Mouse (Mus musculus) neural tube, embryonic 10.5 days (tissue): Measurements from ENCODE around the gene Unc13a.
A peak's percentile ranks its signal among the peaks of the same experiment; 100 is the strongest.

Source experiments
- DNase-seq: peaks from one replicate; pipeline ENCODE4 v3.0.0-alpha.2; 2017; ENCODE audit warnings: low spot score; ENCODE audit errors: extremely low spot score

The Unc13a gene

DNA sequence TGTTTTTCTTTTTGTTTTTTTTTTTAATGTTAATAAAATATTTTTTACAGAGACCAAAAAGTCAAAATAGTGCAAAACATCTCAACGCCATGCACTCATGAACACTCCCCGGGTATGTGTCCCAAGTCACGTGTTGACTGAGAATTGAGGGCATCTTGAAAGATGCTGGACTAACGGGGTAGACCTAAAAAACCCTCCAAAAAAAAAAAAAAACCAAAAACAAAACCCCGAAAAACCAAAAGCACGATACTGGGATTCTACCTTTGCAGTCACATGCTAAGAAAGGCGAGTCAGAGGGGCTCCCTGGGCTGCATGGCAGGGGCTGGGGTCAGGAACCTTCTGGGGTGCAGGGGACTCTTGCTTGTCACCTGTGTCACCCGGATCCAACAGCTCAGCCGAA is 44.8 kb downstream of the Unc13a start:
- DNase-seq, result no peak

DNA sequence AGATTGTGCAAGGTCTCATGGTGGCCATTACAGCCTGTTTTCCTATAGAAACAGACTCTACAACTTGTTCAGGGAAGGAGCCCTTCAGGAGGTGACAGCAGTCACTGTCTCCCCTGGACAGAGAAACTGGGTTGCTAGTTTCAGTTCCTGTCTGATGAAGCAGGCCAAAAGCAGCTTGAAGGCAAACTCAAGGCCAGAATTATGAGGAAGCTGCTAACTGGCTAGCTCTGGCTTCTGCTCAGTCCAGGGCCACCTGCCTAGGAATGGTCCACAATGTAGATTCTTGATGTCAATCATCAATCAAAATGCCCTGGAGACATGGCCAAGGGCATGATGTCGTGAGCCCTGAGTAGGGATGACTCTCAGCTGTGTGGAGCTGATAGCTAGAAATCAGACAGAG is 46.5 kb downstream of the Unc13a start:
- DNase-seq, result no peak

DNA sequence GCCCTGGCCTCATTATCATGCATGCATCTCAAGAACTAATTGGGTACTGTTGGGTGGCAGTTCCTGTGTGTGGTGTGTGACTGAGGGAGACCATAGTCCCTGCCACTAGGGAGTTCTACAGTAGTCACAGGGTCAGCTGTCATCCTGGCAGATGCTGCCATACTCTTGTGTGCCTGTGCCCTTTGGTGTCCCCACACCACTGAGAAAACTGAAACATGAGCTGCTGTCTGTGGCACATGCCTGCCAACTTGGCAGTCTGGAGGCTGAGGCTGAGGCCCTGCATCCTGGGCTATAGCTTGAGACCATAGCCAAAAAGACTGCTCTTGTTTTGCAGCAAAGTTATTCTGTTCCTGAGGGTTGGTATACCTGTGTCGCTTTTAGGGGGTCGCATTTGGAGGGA is 51.8 kb downstream of the Unc13a start:
- DNase-seq, result no peak

DNA sequence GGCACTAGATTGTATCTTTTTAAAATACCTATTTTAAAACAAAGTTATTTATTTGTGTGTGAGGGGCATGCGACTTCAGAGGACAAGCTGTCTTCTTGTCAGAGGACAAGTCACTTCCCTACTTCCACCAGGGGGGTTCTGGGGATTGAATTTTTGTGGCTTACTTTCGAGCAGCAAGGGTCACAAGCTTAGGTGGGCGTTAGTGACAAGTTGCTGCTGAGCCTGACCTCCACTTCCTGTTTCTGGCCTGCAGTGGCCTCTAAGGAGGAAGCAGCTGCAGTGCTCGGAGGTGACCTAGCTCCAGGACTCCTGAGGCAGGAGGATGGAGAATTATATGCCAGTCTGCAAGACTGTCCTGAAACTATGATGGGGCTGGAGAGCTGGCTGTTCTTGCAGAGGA is 58.1 kb downstream of the Unc13a start:
- no peak for DNase-seq

DNA sequence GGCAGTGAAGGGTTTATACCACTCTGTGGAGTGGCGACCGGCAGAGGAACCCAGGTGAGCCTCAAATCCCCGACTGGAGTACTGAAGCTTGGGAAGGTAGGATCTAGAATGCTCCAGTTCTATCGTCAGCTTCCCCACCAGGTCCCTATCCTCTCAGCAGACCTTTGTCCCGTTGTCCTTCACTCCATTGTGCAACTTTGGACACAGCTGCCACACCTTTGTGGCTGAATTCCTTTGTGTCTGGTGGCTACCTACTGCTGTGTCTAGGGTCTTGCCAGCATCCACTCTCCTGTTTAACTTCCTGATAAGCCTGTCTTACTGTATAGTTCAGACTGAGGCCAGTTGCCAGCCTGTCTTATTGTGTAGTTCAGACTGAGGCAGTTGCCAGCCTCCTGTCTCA is 59.4 kb downstream of the Unc13a start:
- DNase-seq, result no peak

DNA sequence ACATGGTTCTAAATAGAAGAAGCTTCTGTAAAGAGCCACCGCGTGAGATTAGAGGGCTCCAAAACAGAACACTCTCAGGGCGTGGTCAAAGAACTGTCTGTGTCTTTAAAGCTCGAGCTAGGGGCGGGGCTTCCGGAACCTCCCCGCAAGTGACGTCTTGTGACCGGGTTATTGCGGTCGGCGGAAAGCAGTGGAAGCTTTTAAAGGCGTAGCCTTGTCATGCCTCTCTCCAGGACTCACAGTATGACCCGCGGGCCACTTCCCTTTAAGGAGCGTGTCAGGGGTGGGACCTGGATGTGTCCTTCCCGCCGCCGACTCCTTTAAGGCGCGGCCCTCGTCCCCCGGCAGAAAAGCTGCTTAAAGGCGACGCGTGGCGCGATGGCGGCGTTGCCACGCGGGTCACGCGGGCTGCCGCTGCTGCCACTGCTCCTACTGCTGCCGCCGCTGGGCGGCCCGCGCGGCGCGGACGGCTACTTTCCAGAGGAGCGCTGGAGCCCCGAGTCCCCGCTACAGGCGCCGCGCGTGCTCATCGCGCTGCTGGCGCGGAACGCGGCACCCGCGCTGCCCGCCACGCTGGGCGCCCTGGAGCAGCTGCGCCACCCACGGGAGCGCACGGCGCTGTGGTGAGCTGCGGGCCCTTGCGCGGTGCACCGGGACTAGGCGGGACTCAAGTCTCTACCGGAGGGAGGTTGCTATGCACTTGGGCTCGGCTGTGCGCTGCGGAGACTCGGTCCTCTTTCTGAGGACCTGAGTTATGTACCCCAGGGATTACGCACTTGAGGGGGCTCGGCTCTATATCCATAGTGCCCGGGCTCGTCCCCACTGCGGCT is 60.5 kb downstream of the Unc13a start, which contains the start of gene Colgalt1:
Colgalt1 (plus strand) TSS at position 177 of the 830 bp plus-strand sequence.
- DNase-seq, result peak; percentile 96

DNA sequence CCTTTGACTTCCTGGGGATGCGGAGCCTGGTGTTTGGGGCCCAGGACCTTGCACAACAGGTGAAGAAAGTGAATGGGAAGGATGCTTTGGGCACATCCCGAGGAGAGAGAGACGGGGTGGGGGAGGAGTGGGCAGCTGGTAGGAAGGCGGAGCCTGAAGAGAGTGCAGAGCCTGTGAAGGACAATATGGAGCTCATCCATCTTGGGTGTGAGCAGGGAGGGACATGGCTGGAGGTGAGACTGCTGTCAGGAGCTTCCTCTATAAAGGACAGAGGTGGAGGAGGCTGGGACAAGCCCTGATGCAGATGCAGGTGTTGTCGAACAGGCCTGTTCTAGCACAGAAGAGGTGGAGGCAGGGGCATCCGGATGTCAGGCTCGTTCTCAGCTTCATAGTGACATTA is 67.5 kb downstream of the Unc13a start:
- no peak for DNase-seq

DNA sequence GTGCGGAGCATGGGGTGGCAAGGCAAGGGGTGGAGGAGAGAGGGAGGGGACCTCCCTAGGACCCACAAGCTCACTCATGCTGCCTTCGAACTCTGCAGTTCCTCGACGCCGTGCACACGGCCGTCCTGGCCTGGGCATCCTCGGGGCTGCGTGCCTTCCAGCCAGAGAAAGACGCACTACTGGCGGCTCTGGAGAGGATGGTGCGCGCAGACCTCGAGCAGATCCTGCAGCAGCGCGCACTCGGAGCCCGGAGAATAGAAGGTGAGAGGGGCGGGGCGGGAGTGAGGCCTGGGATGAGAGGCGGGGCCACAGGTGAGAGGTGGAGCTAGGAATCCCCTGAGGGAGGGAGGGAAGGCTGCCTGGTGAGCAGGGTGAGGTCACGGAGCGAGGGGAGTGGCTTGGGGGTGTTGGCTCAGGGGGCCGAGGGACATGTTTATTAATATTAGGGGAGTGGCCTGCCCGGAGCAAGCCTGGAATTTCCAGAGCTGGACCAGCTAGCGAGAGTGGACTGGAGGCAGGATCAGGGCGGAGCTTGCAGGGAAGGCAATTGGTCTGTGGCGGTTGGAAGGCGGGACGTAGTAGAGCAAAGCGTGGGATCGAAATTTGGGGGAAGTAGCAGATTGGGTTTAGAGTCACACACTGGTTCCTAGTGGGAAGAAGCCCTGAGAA is 68.8 kb downstream of the Unc13a start:
- DNase-seq, result peak; percentile 67

DNA sequence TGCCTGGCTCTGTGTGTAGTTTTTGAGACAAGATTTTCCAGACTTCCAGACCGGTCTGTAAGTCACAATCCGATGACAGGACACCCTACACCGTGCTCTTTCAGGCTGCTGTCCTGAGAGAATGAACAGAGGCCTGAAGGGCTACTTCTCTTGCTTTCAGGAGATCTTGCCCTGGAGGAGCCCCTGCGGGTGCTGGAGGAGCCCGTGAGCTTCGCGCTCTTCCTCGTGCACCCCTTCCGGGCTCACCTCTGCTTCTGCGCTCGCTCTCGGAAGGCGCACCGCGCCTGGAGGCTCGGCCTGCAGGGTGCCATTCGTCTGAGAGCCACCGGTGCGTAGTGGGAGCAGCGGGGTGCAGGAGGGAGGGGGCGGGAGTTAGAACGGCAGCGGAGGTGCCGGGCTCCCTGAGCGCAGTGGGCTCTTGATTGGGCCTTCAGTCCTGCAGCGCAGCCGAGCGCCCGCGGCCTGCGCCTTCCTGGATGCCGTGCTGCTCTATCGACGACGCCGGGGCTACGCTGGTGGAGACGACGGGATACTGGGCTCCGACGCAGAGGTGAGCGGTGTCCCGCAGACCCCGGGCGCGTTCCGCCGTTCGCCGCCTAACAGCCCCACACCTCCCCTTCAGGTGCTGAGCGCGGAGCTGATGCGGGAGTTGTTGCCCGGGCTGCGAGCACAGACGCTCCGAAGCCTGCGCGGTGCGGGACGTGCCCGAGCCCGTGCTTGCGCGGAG is 69.5 kb downstream of the Unc13a start:
- DNase-seq, result peak; percentile 54

DNA sequence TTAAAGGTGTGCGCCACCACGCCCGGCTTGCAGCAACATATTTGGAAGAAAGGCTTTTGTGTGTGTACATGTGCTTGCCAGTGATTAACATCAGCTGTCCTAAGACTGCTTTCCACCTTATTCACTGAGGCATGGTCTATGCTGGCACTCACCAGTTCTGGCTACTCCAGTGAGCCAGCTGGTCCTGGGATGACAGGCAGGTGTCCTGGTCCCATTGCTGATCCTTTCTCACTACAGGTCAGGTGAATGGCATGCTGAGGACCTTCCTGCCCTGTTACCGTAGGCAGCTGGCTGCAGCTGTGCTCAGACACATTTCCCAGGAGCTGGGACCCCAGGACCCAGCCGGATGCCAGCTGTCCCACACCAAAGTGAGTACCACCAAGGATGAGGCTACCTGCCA is 72.7 kb downstream of the Unc13a start:
- no peak for DNase-seq

DNA sequence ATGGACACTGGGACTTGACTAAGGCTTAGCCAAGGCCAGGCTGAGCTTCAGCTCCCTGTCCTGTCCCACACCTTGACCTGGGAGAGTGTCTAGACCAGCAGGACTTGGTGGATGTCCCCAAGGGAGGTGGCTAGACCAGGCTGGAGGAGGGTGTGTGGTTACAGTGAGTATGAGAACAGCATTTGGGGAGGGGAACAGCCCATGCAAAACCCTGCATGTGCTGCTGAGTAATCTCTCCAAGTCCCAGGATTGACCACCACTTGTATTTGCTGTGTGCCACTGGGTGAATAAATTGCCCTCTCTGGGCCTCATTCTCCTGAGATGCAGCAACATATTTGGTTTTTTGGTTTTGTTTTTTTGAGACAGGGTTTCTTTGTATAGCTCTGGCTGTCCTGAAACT is 73.2 kb downstream of the Unc13a start:
- DNase-seq, result no peak

DNA sequence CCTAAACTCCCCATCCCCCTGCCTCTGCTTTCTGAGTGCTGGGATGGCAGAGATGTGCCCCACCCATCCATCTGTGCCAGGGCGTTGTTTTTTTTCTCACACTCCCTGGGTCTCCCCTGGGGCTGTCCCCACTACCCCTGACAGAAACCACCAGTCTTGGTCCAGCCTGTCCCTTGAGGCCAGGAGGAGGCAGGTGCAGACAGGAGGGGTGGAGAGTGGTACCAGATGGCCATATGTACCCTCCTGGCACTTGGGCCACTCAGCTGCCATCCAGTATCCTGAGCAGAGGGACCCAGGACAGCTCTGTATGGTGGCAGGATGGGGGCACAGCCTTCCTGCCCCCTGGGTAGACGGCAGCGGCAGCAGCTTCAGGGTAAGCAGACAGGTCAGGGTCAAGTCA is 74.1 kb downstream of the Unc13a start, which contains the start of gene Fam129c:
Fam129c (plus strand) TSS at position 198 of the 400 bp plus-strand sequence.
- no peak for DNase-seq

DNA sequence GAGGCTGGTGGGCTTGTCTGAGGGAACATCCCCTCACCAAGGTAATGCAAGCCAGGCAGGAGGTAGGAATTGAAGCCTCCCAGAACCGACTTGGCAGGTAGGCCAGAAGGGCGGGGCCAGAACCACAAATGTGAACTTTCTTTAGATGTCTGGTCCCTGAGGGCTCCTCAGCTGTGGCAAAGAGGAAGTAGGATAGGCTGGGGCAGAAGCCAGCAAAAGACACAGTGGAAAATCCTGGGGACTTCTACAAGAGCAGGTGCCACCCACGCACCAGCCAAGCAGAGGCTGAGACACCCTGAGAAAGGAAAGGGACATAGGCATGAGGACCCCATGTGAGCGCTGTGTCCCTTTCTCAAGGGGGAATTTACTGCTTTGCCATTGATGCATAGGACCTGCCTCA is 74.8 kb downstream of the Unc13a start:
- no peak for DNase-seq

DNA sequence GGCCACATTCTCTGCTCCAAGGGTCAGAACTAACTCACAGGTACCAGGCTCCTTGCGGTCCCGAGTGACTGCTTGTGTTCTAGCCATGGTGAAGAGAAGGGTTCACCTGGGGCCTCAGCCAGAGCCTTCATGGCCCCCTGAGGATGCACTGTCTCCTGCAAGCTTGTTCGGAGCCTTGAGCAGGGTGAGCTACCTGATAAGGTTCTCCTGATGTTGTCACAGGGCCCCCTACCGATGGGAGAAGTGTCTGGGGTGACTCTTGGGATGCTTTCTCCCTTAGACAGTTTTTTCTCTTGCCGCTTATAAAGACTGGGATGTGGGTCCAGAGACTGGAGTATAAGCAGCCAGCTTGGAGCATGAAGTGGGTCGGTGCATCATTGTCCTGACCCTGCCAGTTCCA is 75.2 kb downstream of the Unc13a start:
- no peak for DNase-seq

DNA sequence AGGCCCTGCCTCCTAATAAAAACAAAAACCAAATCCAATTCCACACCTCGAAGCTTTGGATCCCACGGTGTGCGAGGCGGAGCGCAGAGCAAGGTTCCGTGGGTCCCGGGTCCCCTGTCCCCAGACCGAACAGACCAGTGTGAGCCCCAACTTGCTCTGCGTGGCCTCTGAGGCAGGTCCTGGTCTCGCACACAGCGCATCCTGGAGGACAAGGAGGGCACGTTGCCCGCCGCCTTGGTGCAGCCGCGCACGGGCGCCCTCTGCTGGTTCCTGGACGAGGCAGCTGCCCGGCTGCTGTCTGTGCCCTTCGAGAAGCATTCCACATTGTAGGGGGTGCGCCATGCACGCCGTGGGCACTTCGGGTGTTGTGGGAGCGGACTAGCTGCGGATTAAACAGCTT is 75.7 kb downstream of the Unc13a start:
- DNase-seq, result peak; percentile 89

DNA sequence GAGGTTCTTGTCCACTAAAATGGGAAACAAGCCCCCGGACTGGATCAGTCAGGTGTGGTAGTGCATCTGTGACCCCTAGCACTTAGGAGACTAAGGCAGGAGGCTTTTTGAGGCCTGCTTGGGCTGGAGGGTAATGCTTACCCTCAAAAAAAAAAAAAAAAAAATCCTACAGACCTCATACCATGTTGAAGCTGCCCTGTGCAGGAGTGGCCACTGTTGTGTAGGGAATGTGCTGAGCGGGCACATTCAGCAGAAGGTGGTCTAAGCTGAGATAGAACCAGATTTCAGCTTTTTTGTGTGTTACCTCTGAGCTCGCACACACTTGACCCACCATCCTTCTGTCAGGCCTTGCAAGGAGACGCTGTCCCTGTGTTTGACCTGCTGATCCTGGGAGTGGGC is 77.2 kb downstream of the Unc13a start:
- no peak for DNase-seq

DNA sequence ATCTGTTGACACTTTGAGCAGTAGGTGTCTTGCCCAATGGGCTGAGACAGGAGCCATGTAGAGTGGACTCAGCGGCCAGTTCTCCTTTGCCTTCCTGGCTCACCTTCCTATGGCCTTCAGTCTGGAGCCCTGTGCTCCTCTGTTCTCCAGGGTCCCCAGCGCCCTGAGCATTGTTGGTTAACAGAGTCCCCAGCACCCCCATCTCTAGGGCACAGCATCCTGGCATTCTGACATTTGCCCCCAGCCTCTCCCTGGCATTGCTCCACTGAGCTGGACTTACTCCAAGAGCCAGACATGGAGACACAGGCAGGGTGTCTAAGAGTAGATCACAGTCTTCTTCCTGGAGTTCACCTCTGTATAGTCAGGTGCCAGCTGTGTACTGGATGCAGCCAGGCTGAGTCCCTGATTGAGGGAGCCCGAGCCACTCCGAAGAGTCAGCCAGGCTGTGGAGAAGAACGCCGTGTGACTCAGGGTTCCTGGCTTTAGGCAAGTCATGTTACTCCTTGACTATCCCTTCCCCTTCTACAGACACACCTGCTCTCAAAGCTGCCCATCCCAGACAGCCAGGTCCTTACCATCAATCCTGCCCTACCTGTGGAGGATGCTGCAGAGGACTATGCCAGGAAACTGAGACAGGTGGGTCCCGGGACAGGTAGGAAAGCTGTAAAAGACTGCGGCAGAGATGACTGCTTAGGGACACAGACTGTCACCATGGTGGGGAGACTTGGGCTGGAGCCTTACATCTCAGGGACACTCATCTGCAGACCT is 77.8 kb downstream of the Unc13a start:
- no peak for DNase-seq

DNA sequence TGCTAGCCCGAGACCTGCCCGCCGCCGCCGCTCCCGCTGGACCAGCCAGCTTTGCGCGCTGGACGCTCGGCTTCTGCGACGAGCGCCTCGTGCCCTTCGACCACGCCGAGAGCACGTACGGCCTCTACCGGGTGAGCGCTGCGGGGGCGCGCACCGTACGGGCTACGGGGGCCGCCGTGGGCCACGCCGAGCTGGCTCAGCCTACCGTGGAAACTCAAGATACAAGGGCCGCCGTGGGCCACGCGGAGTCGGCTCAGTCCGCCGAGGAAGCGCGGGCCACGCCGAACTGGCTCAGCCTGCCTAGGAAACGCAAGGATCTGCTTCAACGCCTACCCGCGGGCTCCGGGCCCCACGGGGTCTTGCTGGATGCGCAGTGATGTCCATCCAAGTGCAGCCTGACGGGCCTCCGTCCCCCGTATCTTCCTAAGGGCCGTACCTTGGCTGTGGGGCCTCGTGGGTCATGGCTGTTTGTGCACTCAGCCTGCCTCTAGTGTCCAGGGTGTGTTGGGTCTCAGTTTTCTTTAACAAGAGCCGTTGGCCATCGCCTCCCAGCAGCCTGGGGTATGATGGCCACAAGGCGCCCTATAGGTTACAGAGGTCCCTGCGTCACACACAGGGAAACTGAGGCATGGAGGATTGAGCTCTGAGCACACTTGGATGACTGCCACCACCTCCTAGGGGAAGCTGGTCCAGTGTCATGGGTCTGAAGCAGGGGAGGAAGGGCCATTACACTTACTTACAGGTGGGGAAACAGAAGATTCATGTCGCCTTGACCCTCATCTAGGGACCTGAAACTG is 79.0 kb downstream of the Unc13a start:
- DNase-seq, result no peak

DNA sequence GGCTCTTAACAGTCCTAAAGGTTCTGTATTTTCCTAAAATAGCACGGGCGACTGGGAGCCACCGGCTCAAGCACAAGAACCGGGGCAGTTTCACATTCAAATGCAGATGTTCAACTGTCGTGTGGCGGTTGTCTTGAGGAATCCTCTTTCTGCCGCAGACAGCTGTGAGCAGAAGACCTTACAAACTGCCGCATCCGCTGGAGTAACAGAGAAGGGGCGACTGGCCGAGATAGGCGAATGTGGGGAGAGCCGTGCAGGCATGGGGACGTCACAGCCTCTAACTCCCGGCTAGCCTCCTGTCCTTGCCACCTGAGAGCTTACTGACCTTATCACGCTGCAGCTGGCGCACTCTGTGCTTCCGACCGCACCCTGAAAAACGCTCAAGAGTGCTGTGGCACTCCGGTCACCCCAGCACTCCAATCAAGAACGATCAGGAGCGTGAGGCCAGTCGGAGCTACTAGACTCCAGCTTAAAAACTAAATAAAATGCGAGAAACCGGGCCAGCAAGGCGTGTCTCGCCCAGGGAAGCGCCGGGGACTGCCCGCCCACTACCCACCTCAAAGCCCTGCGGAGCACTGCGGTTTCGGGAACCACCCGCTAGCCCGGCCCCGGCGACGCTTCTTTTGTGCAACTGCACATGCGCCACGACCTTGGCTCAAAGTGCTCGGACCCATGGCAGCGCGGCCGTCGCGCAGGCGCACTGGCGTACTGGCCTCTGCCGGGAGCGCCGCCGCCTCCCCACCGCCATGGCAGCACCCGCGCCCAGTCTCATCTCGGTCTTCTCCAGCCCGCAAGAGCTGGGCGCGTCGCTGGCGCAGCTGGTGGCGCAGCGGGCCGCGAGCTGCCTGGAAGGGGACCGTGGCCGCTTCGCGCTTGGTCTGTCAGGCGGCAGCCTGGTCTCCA is 79.8 kb downstream of the Unc13a start, which contains the start of gene Pgls:
Pgls (plus strand) TSS at position 706 of the 903 bp plus-strand sequence.
- peak; percentile 94 for DNase-seq
